Mouse (Mus musculus) embryonic fibroblast, embryonic 13.5 days (primary cell): ENCODE measurements around the gene Exoc7.

ENCODE experiments used
- CTCF ChIP-seq: IDR thresholded peaks from 2 replicates; pipeline ENCODE4 v1.5.1; 2011; ENCODE audit warnings: mild to moderate bottlenecking, control low read depth, low read length, moderate library complexity, borderline replicate concordance; ENCODE audit not compliant: insufficient read depth
- POLR2A ChIP-seq: IDR thresholded peaks from 2 replicates; pipeline ENCODE4 v1.6.1; 2011; ENCODE audit warnings: low read depth, mild to moderate bottlenecking, control low read depth, low read length, moderate library complexity

DNA sequence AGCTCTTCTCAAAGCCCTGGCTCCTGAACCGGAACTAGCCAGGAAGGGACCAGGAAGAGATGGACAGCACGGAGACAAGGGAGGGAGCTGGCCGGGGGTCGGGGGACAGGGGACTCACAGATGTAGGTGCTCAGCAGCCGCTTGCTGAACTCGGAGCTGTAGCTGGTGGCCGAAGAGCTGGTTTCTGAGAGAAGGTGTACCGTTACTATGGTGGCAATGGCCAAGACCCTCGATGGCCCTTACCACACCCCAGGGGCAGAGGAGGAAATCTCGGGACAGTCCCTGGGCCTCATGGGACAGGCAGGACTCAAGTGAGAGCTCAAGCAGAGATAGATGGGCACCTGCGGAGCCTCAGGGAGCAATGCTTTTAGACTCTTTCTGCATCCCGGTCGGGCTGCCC, 14.6 kb downstream of the Exoc7 start:
- TF ChIP-seq POLR2A (no peak), CTCF (no peak)
